Mouse (Mus musculus) bone marrow macrophage, adult 2 months (primary cell): ENCODE data around the gene Krba1.

Experiments used
- CTCF ChIP-seq: IDR thresholded peaks from 2 replicates; pipeline ENCODE4 v1.5.1; 2012; ENCODE audit warnings: low read depth, mild to moderate bottlenecking, low read length, moderate library complexity
- POLR2A ChIP-seq: IDR thresholded peaks from 2 replicates; pipeline ENCODE4 v1.6.1; 2012; ENCODE audit warnings: mild to moderate bottlenecking, low read depth, low read length, borderline replicate concordance

DNA sequence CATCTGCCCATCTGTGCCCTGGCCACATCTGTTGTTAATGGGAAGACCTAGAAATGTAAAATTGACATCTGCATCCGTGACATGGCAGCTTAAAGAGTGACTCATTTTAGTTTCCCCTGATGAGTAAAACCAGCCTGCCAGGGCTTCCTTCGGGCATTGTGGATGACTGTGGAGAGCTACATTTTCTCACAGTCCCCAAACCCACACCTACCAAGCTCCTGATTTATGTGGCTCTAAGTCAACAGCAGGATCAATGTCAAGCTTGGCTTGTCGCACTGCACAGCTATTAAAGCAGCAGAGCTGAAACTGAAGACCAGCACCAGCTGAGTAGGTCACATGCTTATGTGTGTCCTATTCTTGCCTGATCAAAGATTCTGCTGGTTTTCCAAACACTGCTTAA, 15.2 kb downstream of the Krba1 start:
- TF ChIP-seq CTCF (no peak), POLR2A (no peak)
